ENCODE assay signal across 7 mouse cellular contexts in the genomic region with DNA sequence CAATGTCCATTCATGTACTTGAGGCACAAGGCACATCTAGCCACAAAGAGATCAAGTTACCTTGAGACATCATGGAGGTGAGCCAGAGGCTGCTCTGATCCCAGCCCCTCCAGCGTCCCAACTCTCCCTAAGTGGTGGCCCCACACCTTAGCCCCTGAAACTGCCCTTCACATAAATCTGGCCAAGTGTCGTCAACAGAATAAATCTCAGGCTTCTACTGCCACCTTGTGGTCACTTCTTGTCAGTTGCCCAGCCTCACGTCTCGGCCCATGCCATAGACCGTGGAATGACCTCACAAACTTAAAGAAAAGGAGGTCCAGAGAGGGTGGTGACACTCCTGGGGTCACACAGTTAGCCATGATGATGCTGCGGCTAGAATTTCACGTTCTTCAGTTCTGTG.
DNase-seq lines count a peak whose midpoint lies in the region; ATAC-seq and TF ChIP-seq lines count a peak whose summit lies in the region.

No protein-coding gene starts in this region.

- 2% methylated on average over 7 of the region's 7 CpGs for WGBS in cerebellum, adult 2 months
- 6% methylated on average over 7 of the region's 7 CpGs for WGBS in hindbrain, postnatal 0 days

- DNase-seq in WW6 (ENCODE audit: low read depth, low spot score) = peak; percentile 48
- peak; percentile 58 to 77 for DNase-seq in cerebellum, adult 2 months
- peak; percentile 85 for DNase-seq in hindbrain, postnatal 0 days (ENCODE audit: low spot score)
- peak; percentile 39 for DNase-seq in left cerebral cortex, adult 11 months (ENCODE audit: low spot score)
- peak; percentile 40 to 67 for DNase-seq in lung, postnatal 4 days
- DNase-seq in skeletal muscle tissue, adult 2 months (ENCODE audit: low read depth, low spot score) = peak; percentile 37

- no peak overlapping the region for H3K9ac ChIP-seq in hindbrain, postnatal 0 days (replicated peaks; ENCODE audit: low read length)

- no peak overlapping the region for H3K4me3 ChIP-seq in cerebellum, adult 2 months (replicated peaks; ENCODE audit: insufficient read depth, low read depth, low read length)
- H3K4me3 ChIP-seq in hindbrain, postnatal 0 days (ENCODE audit: low read length) = no peak overlapping the region

- no peak overlapping the region for H3K27ac ChIP-seq in cerebellum, adult 2 months (ENCODE audit: insufficient read depth, low read length)
- no peak overlapping the region for H3K27ac ChIP-seq in hindbrain, postnatal 0 days

- peaks cover 9% of the 10 kb centered on the region; the same call in 1 of the 2 replicates for H3K4me1 ChIP-seq in cerebellum, adult 2 months (ENCODE audit: control insufficient read depth, insufficient read depth, low read length)
- no peaks in the 10 kb centered on the region for H3K4me1 ChIP-seq in hindbrain, postnatal 0 days (ENCODE audit: insufficient read depth, low read length)

- H3K36me3 ChIP-seq in hindbrain, postnatal 0 days (ENCODE audit: insufficient read depth, low read length) = no peaks in the 10 kb centered on the region

- H3K9me3 ChIP-seq in hindbrain, postnatal 0 days (ENCODE audit: low read length) = no peaks in the 10 kb centered on the region

- no peaks in the 10 kb centered on the region for H3K27me3 ChIP-seq in cerebellum, adult 2 months (ENCODE audit: control insufficient read depth, insufficient read depth, low read length)
- no peaks in the 10 kb centered on the region for H3K27me3 ChIP-seq in hindbrain, postnatal 0 days (ENCODE audit: insufficient read depth, low read length)

- TF ChIP-seq CTCF in cerebellum, adult 2 months (IDR thresholded peaks at IDR 0.05; ENCODE audit: borderline replicate concordance, insufficient read depth, low read depth, low read length) = peak; percentile 90
- peak; percentile 91 for TF ChIP-seq CTCF in hindbrain, postnatal 0 days (IDR thresholded peaks at IDR 0.05; ENCODE audit: low read depth)

- TF ChIP-seq POLR2A in cerebellum, adult 2 months (IDR thresholded peaks at IDR 0.05; ENCODE audit: borderline replicate concordance, insufficient read depth, low read length) = no peak

- H3K4me2 ChIP-seq in hindbrain, postnatal 0 days (ENCODE audit: low read depth, low read length) = no peak overlapping the region

- ATAC-seq in frontal cortex, adult (ENCODE audit: low TSS enrichment) = peak; percentile 69; the same call in 1 of the 2 replicates
- peak; percentile 63 for ATAC-seq in hindbrain, postnatal 0 days
